Mouse (Mus musculus): ENCODE results near the gene Exog. TPM values are rescaled to one million over a fixed set of nuclear protein-coding genes. Genes with fewer than 3 reads are reported as not detected.

The Exog gene
- total and polyA plus RNA-seq, 2 experiments from 2014 or later, result 26.6 to 39.7 TPM

DNA sequence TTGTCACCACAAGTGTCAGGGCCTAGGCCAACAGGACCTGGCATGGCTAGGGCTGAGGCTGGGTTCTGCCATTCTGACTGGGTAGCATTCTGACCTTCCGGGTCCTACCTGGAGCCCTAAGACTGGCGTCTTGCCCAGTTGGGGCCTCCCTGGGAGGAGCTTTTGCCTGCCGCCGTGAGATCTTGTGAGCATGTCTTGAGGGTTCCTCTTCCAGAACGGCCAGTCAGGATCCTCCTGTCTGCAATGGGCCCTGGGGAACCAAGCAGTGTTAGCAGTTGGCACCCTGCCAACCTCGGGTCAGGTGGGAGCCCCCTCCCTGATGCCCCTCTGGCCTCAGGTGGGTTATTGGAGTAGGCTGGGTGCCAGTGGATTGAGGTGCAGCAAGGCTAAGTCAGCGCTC lies 18.3 kb upstream of the Exog start:
- Histone ChIP-seq H3K27ac (ENCODE audit: low read depth, low read length) (no peak overlapping the region), H3K4me2 (ENCODE audit: low read depth) (no peak overlapping the region), H3K4me1 (ENCODE audit: insufficient read depth) (no peaks in the 10 kb centered on the region), H3K4me3 (ENCODE audit: low read depth, low read length) (no peak overlapping the region), H3K9ac (no peak overlapping the region), H3K9me3 (ENCODE audit: low read length) (no peaks in the 10 kb centered on the region), H3K27me3 (ENCODE audit: insufficient read depth, low read length) (no peaks in the 10 kb centered on the region), H3K36me3 (ENCODE audit: insufficient read depth) (peaks cover 21% of the 10 kb centered on the region)
- 61% methylated on average over 7 of the region's 7 CpGs for WGBS
- ATAC-seq (no peak), DNase-seq (no peak)
- TF ChIP-seq CTCF (IDR thresholded peaks at IDR 0.05; ENCODE audit: low read depth), result no peak

DNA sequence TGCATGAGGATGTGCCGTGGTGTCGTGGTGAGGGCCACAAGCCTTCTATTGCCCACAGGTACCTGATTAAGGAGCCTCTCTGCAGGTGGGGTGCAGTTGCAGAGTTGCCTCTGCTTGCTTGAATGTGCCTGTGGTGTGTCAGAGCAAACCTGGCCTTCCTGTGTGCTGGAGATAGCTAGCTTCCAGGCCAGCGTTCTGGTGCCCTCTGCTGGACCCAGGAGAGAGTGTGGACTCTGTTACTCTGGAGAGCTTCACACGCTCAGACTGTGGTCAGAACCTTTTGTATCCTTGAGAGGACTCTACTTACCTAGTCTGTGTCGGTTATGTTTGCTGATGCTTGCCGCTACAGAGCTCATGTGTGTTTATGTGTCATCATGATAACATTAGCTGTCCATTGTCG lies 14.4 kb upstream of the Exog start:
- H3K9ac ChIP-seq, result no peak overlapping the region
- 49% methylated on average over 7 of the region's 7 CpGs for WGBS
- H3K27me3 ChIP-seq (ENCODE audit: insufficient read depth, low read length), result no peaks in the 10 kb centered on the region
- no peak overlapping the region for H3K4me2 ChIP-seq (ENCODE audit: low read depth)
- ATAC-seq (peak; percentile 86), DNase-seq (peak; percentile 79)
- H3K4me3 ChIP-seq (ENCODE audit: low read depth, low read length), result no peak overlapping the region
- no peaks in the 10 kb centered on the region for H3K4me1 ChIP-seq (ENCODE audit: insufficient read depth)
- H3K9me3 ChIP-seq (ENCODE audit: low read length), result no peaks in the 10 kb centered on the region
- no peak overlapping the region for H3K27ac ChIP-seq (ENCODE audit: low read depth, low read length)
- peak; percentile 92 for TF ChIP-seq CTCF (IDR thresholded peaks at IDR 0.05; ENCODE audit: low read depth)
- H3K36me3 ChIP-seq (ENCODE audit: insufficient read depth), result peaks cover 56% of the 10 kb centered on the region

GRCm38 (mm10) chr9:119435855-119436254 lies 8.9 kb upstream of the Exog start:
- no peak for TF ChIP-seq CTCF (IDR thresholded peaks at IDR 0.05; ENCODE audit: low read depth)
- Histone ChIP-seq H3K9ac (no peak overlapping the region), H3K4me2 (ENCODE audit: low read depth) (no peak overlapping the region), H3K4me1 (ENCODE audit: insufficient read depth) (no peaks in the 10 kb centered on the region), H3K27ac (ENCODE audit: low read depth, low read length) (no peak overlapping the region), H3K4me3 (ENCODE audit: low read depth, low read length) (no peak overlapping the region), H3K9me3 (ENCODE audit: low read length) (no peaks in the 10 kb centered on the region), H3K36me3 (ENCODE audit: insufficient read depth) (peaks cover 57% of the 10 kb centered on the region), H3K27me3 (ENCODE audit: insufficient read depth, low read length) (no peaks in the 10 kb centered on the region)
- ATAC-seq (no peak), DNase-seq (no peak)
- 83% methylated on average over 2 of the region's 2 CpGs for WGBS

DNA sequence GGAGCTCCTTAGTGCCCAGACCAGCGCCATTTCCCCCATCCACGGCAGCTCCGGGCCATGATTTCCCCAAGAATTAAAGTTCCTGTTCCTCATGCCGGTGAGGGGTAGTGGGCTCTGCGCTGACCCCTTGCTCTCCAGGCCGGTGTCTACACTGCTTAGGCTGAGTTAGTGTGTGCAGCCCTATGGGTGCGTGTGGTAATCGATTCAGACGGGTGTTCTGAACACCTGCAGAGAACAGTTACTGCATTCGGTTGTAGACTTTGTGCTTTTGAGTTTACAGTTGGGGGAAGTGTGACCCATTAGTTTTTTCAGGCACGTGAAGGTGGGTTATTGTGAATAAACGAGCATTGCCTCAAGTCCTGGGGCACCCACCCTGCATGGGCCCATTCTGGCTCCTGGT lies 6.7 kb upstream of the Exog start:
- H3K27me3 ChIP-seq (ENCODE audit: insufficient read depth, low read length), result no peaks in the 10 kb centered on the region
- no peak for TF ChIP-seq CTCF (IDR thresholded peaks at IDR 0.05; ENCODE audit: low read depth)
- H3K27ac ChIP-seq (ENCODE audit: low read depth, low read length), result no peak overlapping the region
- H3K9ac ChIP-seq, result no peak overlapping the region
- no peak overlapping the region for H3K4me2 ChIP-seq (ENCODE audit: low read depth)
- no peaks in the 10 kb centered on the region for H3K9me3 ChIP-seq (ENCODE audit: low read length)
- ATAC-seq, result no peak
- no peak for DNase-seq
- WGBS, result 92% methylated on average over 12 of the region's 12 CpGs
- H3K4me3 ChIP-seq (ENCODE audit: low read depth, low read length), result no peak overlapping the region
- H3K4me1 ChIP-seq (ENCODE audit: insufficient read depth), result no peaks in the 10 kb centered on the region
- H3K36me3 ChIP-seq (ENCODE audit: insufficient read depth), result peaks cover 45% of the 10 kb centered on the region

DNA sequence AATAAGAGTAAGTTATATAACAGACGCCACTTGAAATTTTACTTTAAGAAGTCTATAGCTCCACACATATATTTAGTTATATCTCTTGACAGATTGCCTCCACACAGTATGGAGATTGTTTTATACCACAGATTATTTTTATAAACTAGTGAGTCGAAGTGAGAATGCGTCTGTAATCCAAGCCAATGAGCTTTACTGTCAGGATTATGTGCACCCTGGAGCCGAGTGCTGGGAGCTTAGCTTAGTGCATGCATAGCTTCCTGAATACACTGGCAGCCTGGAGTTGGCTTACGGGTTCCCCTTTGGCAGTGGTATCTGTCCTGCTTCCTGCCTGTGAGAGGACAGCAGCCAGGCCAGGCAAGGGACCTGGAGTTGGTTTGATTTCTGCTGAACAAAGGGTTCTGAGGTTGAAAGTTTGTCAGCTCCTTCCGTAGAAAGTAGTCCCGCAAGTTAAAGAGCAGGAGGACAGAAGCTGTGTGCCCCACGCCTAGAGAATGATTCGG lies 6.2 kb upstream of the Exog start:
- Histone ChIP-seq H3K9me3 (ENCODE audit: low read length) (no peaks in the 10 kb centered on the region), H3K4me2 (ENCODE audit: low read depth) (no peak overlapping the region), H3K27me3 (ENCODE audit: insufficient read depth, low read length) (no peaks in the 10 kb centered on the region), H3K27ac (ENCODE audit: low read depth, low read length) (no peak overlapping the region), H3K4me3 (ENCODE audit: low read depth, low read length) (no peak overlapping the region), H3K4me1 (ENCODE audit: insufficient read depth) (no peaks in the 10 kb centered on the region), H3K9ac (no peak overlapping the region), H3K36me3 (ENCODE audit: insufficient read depth) (peaks cover 40% of the 10 kb centered on the region)
- TF ChIP-seq CTCF (IDR thresholded peaks at IDR 0.05; ENCODE audit: low read depth), result no peak
- ATAC-seq (no peak), DNase-seq (no peak)
- 91% methylated on average over 9 of the region's 9 CpGs for whole genome bisulfite sequencing

- peak overlapping the region; percentile 79 for H3K4me3 ChIP-seq (ENCODE audit: low read depth, low read length)
- DNase-seq (no peak), ATAC-seq (no peak)
- peaks cover 39% of the 10 kb centered on the region for H3K36me3 ChIP-seq (ENCODE audit: insufficient read depth)
- no peaks in the 10 kb centered on the region for H3K27me3 ChIP-seq (ENCODE audit: insufficient read depth, low read length)
- 35% methylated on average over 6 of the region's 6 CpGs for WGBS
- H3K9me3 ChIP-seq (ENCODE audit: low read length), result no peaks in the 10 kb centered on the region
- TF ChIP-seq CTCF (IDR thresholded peaks at IDR 0.05; ENCODE audit: low read depth), result no peak
- H3K9ac ChIP-seq, result peak overlapping the region; percentile 82
- H3K4me2 ChIP-seq (ENCODE audit: low read depth), result peak overlapping the region; percentile 70
- H3K27ac ChIP-seq (ENCODE audit: low read depth, low read length), result no peak overlapping the region
- H3K4me1 ChIP-seq (ENCODE audit: insufficient read depth), result peaks cover 7% of the 10 kb centered on the region
Measured at GRCm38 (mm10) chr9:119445737-119446136, 994 bp downstream of the Exog start.

DNA sequence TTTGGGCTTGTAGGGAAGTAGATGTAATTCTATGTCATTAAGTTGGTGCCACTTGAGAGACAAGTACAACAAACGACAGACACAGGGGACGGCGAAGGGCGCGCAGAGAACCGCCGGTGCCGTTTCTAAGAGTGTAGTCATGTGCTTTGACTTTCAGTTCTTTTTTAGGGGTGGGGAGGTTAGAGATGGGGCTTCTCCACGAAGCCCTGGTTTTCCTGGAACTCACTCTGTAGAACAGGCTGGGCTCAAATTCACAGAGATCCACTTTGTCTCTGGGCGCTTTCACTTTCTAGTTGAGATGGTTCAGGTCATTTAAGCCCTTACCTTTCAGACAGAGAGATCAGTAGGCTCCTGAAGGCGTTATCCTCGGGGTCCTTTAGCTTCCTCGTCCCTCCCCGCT lies 11.2 kb downstream of the Exog start:
- Histone ChIP-seq H3K4me2 (ENCODE audit: low read depth) (no peak overlapping the region), H3K27ac (ENCODE audit: low read depth, low read length) (no peak overlapping the region), H3K27me3 (ENCODE audit: insufficient read depth, low read length) (no peaks in the 10 kb centered on the region), H3K36me3 (ENCODE audit: insufficient read depth) (peaks cover 43% of the 10 kb centered on the region), H3K9me3 (ENCODE audit: low read length) (no peaks in the 10 kb centered on the region), H3K9ac (no peak overlapping the region), H3K4me3 (ENCODE audit: low read depth, low read length) (no peak overlapping the region), H3K4me1 (ENCODE audit: insufficient read depth) (no peaks in the 10 kb centered on the region)
- no peak for DNase-seq
- ATAC-seq, result no peak
- no peak for TF ChIP-seq CTCF (IDR thresholded peaks at IDR 0.05; ENCODE audit: low read depth)
- 92% methylated on average over 14 of the region's 14 CpGs for WGBS
